Mouse (Mus musculus): ENCODE data around the gene Tmem240. TPM values are rescaled to one million over a fixed set of nuclear protein-coding genes. Genes with fewer than 3 reads are reported as not detected.
A peak's percentile ranks its signal among the peaks of the same experiment; 100 is the strongest.
"Not testable (repeated sequence)": the region's sequence is repeated elsewhere in the genome, so short reads cannot be mapped to it uniquely, and the experiment has no call there.

Gene Tmem240
- polyA plus RNA-seq, 1 experiment from 2014 or later: 0.79 TPM

DNA sequence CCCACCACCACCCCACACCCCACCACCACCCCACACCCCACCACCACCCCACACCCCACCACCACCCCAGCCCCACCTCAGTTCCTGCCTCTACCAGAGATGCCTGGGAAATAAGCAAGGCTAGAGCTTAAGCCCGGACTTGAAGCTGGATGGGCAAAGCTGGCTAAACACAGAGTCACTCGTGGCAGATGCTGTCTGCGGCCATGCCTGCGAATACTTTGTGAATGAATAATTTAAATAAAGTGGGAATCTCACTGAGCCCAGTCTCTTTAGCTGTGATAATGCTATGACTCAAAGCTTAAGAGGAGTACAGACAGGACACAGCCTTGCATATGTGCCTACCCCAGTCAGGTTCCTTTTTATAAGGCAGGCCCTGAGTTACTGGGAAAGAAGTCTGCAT is 44.9 kb downstream of the Tmem240 start:
- no peak for DNase-seq (ENCODE audit: low spot score)
- H3K9me3 ChIP-seq (replicated peaks): no peaks in the 10 kb centered on the region
- no peak overlapping the region for H3K27ac ChIP-seq
- H3K36me3 ChIP-seq: no peaks in the 10 kb centered on the region
- H3K27me3 ChIP-seq (ENCODE audit: low read depth, poor library complexity, severe bottlenecking): peaks cover 15% of the 10 kb centered on the region
- WGBS: 93% methylated on average over 4 of the region's 4 CpGs
- peaks cover 32% of the 10 kb centered on the region for H3K4me1 ChIP-seq
- no peak overlapping the region for H3K4me3 ChIP-seq

GRCm38 (mm10) chr4:155780895-155781294 is 46.3 kb downstream of the Tmem240 start:
- Histone ChIP-seq H3K4me1 (peaks cover 36% of the 10 kb centered on the region), H3K9me3 (replicated peaks) (no peaks in the 10 kb centered on the region), H3K27me3 (ENCODE audit: low read depth, poor library complexity, severe bottlenecking) (peaks cover 9% of the 10 kb centered on the region; the same call in 1 of the 2 replicates), H3K27ac (no peak overlapping the region), H3K4me3 (no peak overlapping the region), H3K36me3 (no peaks in the 10 kb centered on the region)
- WGBS: 34% methylated on average over 6 of the region's 6 CpGs
- DNase-seq (ENCODE audit: low spot score): no peak

DNA sequence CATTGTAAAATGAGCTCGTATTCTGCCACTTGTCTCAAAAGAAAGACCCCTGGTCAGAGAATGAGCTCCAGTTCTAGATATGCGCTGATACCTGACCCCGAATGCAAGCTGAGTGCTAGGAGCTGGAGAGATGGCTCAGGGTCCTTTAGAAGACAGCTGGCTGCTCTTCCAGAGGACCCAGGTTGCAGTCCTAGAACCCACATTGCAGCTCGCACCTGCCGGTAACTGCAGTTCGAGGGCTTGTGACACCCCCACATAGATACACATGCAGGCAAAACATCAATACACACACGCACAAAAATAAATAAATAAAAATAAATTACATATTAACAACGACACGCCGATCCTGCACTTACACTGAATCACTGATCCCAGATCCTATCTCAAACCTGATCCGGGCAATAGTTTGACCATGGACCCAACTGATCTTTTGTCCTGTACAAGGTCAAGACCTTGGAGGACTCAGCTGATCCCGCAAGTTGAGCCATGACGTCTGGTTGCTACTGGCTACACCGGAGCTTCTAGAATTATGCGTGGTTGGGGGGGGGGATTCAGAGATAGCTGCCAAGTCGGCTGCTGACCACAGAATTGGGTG is 49.0 kb downstream of the Tmem240 start:
- peak overlapping the region; percentile 94 for H3K27ac ChIP-seq

DNA sequence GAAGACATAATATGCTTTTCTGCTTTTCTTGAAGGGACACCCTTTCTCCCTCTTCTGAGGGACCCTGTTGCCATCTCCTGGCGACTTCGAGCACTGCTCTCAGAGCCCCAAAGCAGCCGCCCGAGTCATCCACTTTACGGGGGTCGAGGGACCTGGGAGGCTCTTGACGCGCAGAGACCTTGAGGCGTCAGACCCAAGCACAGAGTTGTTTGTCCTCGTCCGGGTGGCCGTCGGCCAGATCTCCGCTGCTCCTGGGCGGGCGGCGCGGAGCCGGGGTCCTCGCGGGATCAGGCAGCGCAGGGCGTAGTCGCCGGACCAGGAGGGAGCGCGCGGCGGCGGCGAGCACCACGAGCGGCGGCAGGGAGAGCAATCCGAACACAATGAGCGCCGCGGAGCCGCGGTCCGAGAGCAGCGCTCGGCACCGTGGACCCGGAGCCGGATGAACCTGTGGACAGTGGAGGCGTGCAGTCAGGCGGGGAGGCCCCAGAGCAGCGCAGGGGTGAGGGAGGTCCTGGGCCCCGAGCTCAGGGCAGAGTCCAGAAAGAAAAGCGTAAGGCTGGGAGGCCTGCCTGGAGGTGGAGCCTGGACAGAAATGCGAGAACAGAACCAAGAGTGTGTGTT is 49.6 kb downstream of the Tmem240 start:
- Histone ChIP-seq H3K4me1 (peaks cover 27% of the 10 kb centered on the region), H3K36me3 (no peaks in the 10 kb centered on the region), H3K27ac (peak overlapping the region; percentile 94), H3K27me3 (ENCODE audit: low read depth, poor library complexity, severe bottlenecking) (0 out of 2 replicates have a peak, but pooled peaks cover 9% of the 10 kb centered on the region), H3K9me3 (replicated peaks) (no peaks in the 10 kb centered on the region), H3K4me3 (peak overlapping the region; percentile 76)
- DNase-seq (ENCODE audit: low spot score): peak; percentile 82
- under 1% methylated on average over 52 of the region's 52 CpGs for WGBS

More for the DNA sequence above, 49.0 kb downstream of the Tmem240 start:
- DNase-seq (ENCODE audit: low spot score): no peak
- WGBS: 54% methylated on average over 16 of the region's 16 CpGs
- no peaks in the 10 kb centered on the region for H3K9me3 ChIP-seq (replicated peaks)
- no peaks in the 10 kb centered on the region for H3K36me3 ChIP-seq
- peaks cover 27% of the 10 kb centered on the region for H3K4me1 ChIP-seq
- H3K4me3 ChIP-seq: peak overlapping the region; percentile 76
- H3K27me3 ChIP-seq (ENCODE audit: low read depth, poor library complexity, severe bottlenecking): 0 out of 2 replicates have a peak, but pooled peaks cover 9% of the 10 kb centered on the region

DNA sequence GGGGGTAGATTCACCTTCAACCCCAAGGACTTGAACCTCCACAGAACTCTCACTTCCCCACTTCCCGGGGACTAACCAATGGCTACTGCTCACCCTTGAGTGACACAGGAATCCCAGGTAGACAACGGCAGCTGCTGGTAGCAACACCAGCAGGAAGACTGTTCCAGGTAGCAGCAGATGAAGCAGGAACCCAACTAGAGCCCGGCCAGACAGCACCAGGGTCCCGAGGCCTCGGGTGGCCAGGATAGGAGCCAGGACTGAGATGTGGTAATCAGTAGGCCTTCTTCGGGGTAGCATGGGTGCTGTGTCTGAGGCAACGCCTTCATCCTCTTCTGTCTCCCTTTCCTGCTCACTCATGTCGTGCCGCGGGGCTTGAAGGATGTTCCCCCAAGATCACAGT is 50.6 kb downstream of the Tmem240 start:
- 84% methylated on average over 10 of the region's 10 CpGs for WGBS
- no peak for DNase-seq (ENCODE audit: low spot score)
- 0 out of 2 replicates have a peak, but pooled peaks cover 9% of the 10 kb centered on the region for H3K27me3 ChIP-seq (ENCODE audit: low read depth, poor library complexity, severe bottlenecking)
- peaks cover 27% of the 10 kb centered on the region for H3K4me1 ChIP-seq
- H3K9me3 ChIP-seq (replicated peaks): no peaks in the 10 kb centered on the region
- 0 out of 2 replicates have a peak overlapping the region, but pooled peaks have one; percentile 76 for H3K4me3 ChIP-seq
- H3K36me3 ChIP-seq: no peaks in the 10 kb centered on the region
- H3K27ac ChIP-seq: peak overlapping the region; percentile 26; the same call in 1 of the 2 replicates

GRCm38 (mm10) chr4:155785819-155786218 is 51.2 kb downstream of the Tmem240 start, which contains the start of gene Tmem88b:
TSS of gene Tmem88b (minus strand) at chr4:155785874.
- H3K27ac ChIP-seq: peak within 1 kb of the TSS; percentile 94

DNA sequence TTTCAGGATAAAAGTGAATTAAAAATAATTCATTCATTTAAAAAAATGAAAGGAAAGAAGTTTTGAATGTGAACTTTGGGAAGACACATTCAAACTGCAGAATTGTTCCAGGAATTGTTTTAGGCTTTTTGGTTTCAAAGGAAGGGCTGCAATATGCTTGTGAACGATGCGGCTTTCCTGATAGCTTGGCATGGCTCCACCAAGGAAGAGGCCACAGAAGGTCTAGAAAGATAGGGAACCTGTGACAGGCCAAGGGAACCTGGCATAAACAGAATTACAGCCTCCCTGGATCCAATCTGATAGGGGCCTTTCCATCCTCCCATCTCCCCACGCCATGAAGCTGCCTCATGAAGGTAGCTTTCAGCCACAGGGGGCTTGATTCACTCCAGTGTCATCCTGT is 53.7 kb downstream of the Tmem240 start:
- 83% methylated on average over 3 of the region's 3 CpGs for WGBS
- H3K36me3 ChIP-seq: no peaks in the 10 kb centered on the region
- no peak overlapping the region for H3K27ac ChIP-seq
- H3K4me1 ChIP-seq: peaks cover 26% of the 10 kb centered on the region
- no peaks in the 10 kb centered on the region for H3K9me3 ChIP-seq (replicated peaks)
- no peak overlapping the region for H3K4me3 ChIP-seq
- DNase-seq (ENCODE audit: low spot score): no peak
- H3K27me3 ChIP-seq (ENCODE audit: low read depth, poor library complexity, severe bottlenecking): peaks cover 24% of the 10 kb centered on the region

More at GRCm38 (mm10) chr4:155785819-155786218, 51.2 kb downstream of the Tmem240 start, which contains the start of gene Tmem88b:
- 0 out of 2 replicates have a peak, but pooled peaks cover 9% of the 10 kb centered on the region for H3K27me3 ChIP-seq (ENCODE audit: low read depth, poor library complexity, severe bottlenecking)
- peak within 1 kb of the TSS; percentile 76 for H3K4me3 ChIP-seq
- 79% methylated on average over 5 of the region's 5 CpGs for WGBS
- no peaks in the 10 kb centered on the region for H3K9me3 ChIP-seq (replicated peaks)
- DNase-seq (ENCODE audit: low spot score): no peak
- H3K36me3 ChIP-seq: no peaks in the 10 kb centered on the region
- H3K4me1 ChIP-seq: peaks cover 25% of the 10 kb centered on the region

GRCm38 (mm10) chr4:155788833-155789232 is 54.2 kb downstream of the Tmem240 start:
- H3K36me3 ChIP-seq; H3K27ac ChIP-seq; DNase-seq (ENCODE audit: low spot score); H3K9me3 ChIP-seq (replicated peaks); H3K4me3 ChIP-seq: not testable (repeated sequence)
- WGBS: 82% methylated on average over 4 of the region's 4 CpGs
- peaks cover 24% of the 10 kb centered on the region for H3K27me3 ChIP-seq (ENCODE audit: low read depth, poor library complexity, severe bottlenecking)
- H3K4me1 ChIP-seq: peaks cover 21% of the 10 kb centered on the region

GRCm38 (mm10) chr4:155790021-155790489 is 55.5 kb downstream of the Tmem240 start, which contains the start of gene Ankrd65:
TSS of gene Ankrd65 (plus strand) at chr4:155790439.
- Histone ChIP-seq H3K27me3 (ENCODE audit: low read depth, poor library complexity, severe bottlenecking) (peaks cover 24% of the 10 kb centered on the region), H3K4me3 (no peak within 1 kb of the TSS), H3K9me3 (replicated peaks) (no peaks in the 10 kb centered on the region), H3K36me3 (no peaks in the 10 kb centered on the region), H3K4me1 (peaks cover 9% of the 10 kb centered on the region; the same call in 1 of the 2 replicates), H3K27ac (no peak within 1 kb of the TSS)
- DNase-seq (ENCODE audit: low spot score): no peak
- WGBS: 88% methylated on average over 3 of the region's 3 CpGs

Small RNA genes lying within 50 kb of the gene (microRNA-seq; reads per million reads assigned to microRNA genes)
- gene Gm27743: not detected

Other genes starting within 250 kb of the Tmem240 start
- gene Gnb1, start 243.4 kb upstream of the Tmem240 start, polyA plus RNA-seq (2016; fragmentation: Nextera tagmentation; extraction: Ambion mirVana): 583 and 605 TPM in 2 replicates
- 116 and 119 TPM in 2 replicates for gene Nadk, start 172.4 kb upstream of the Tmem240 start, polyA plus RNA-seq (2016; fragmentation: Nextera tagmentation; extraction: Ambion mirVana)
- gene Slc35e2, start 133.4 kb upstream of the Tmem240 start, polyA plus RNA-seq (2016; fragmentation: Nextera tagmentation; extraction: Ambion mirVana): 12.2 and 13.6 TPM in 2 replicates
- gene Cdk11b, start 109.9 kb upstream of the Tmem240 start, polyA plus RNA-seq (2016; fragmentation: Nextera tagmentation; extraction: Ambion mirVana): 74.1 and 74.8 TPM in 2 replicates
- gene Gm10563, start 89.4 kb upstream of the Tmem240 start, polyA plus RNA-seq (2016; fragmentation: Nextera tagmentation; extraction: Ambion mirVana): not detected in 2 replicates
- gene Mmp23, start 81.4 kb upstream of the Tmem240 start, polyA plus RNA-seq (2016; fragmentation: Nextera tagmentation; extraction: Ambion mirVana): 8.4 and 10.4 TPM in 2 replicates
- gene Mib2, start 65.6 kb upstream of the Tmem240 start, polyA plus RNA-seq (2016; fragmentation: Nextera tagmentation; extraction: Ambion mirVana): 18.9 and 25.2 TPM in 2 replicates
- gene Fndc10, start 40.5 kb upstream of the Tmem240 start, polyA plus RNA-seq (2016; fragmentation: Nextera tagmentation; extraction: Ambion mirVana): 1.5 and 2.6 TPM in 2 replicates
- 161 and 163 TPM in 2 replicates for gene Ssu72, start 30.0 kb upstream of the Tmem240 start, polyA plus RNA-seq (2016; fragmentation: Nextera tagmentation; extraction: Ambion mirVana)
- gene Atad3a, start 26.3 kb downstream of the Tmem240 start, polyA plus RNA-seq (2016; fragmentation: Nextera tagmentation; extraction: Ambion mirVana): 138 and 161 TPM in 2 replicates
- 4.7 and 6.6 TPM in 2 replicates for gene Vwa1, start 39.9 kb downstream of the Tmem240 start, polyA plus RNA-seq (2016; fragmentation: Nextera tagmentation; extraction: Ambion mirVana)
- gene Tmem88b, start 51.1 kb downstream of the Tmem240 start, polyA plus RNA-seq (2016; fragmentation: Nextera tagmentation; extraction: Ambion mirVana): 0.30 and 0.33 TPM in 2 replicates
- gene Ankrd65, start 55.6 kb downstream of the Tmem240 start, polyA plus RNA-seq (2016; fragmentation: Nextera tagmentation; extraction: Ambion mirVana): 0.18 TPM in 1 of 2 replicates, not detected in the other
- 246 and 297 TPM in 2 replicates for gene Mrpl20, start 68.1 kb downstream of the Tmem240 start, polyA plus RNA-seq (2016; fragmentation: Nextera tagmentation; extraction: Ambion mirVana)
- 174 and 196 TPM in 2 replicates for gene Ccnl2, start 77.7 kb downstream of the Tmem240 start, polyA plus RNA-seq (2016; fragmentation: Nextera tagmentation; extraction: Ambion mirVana)
- 186 and 204 TPM in 2 replicates for gene Aurkaip1, start 96.5 kb downstream of the Tmem240 start, polyA plus RNA-seq (2016; fragmentation: Nextera tagmentation; extraction: Ambion mirVana)
- 39.2 and 48.9 TPM in 2 replicates for gene Mxra8, start 104.9 kb downstream of the Tmem240 start, polyA plus RNA-seq (2016; fragmentation: Nextera tagmentation; extraction: Ambion mirVana)
- gene Dvl1, start 112.6 kb downstream of the Tmem240 start, polyA plus RNA-seq (2016; fragmentation: Nextera tagmentation; extraction: Ambion mirVana): 3.8 and 4.7 TPM in 2 replicates
- 0.24 and 0.31 TPM in 2 replicates for gene Tas1r3, start 128.6 kb downstream of the Tmem240 start, polyA plus RNA-seq (2016; fragmentation: Nextera tagmentation; extraction: Ambion mirVana)
- 18.9 and 19.0 TPM in 2 replicates for gene Cptp, start 134.6 kb downstream of the Tmem240 start, polyA plus RNA-seq (2016; fragmentation: Nextera tagmentation; extraction: Ambion mirVana)
- 106 and 107 TPM in 2 replicates for gene Ints11, start 134.7 kb downstream of the Tmem240 start, polyA plus RNA-seq (2016; fragmentation: Nextera tagmentation; extraction: Ambion mirVana)
- 52.4 and 55.5 TPM in 2 replicates for gene Pusl1, start 157.0 kb downstream of the Tmem240 start, polyA plus RNA-seq (2016; fragmentation: Nextera tagmentation; extraction: Ambion mirVana)
- 20.9 and 25.3 TPM in 2 replicates for gene Acap3, start 157.0 kb downstream of the Tmem240 start, polyA plus RNA-seq (2016; fragmentation: Nextera tagmentation; extraction: Ambion mirVana)
- 163 and 168 TPM in 2 replicates for gene Ube2j2, start 209.0 kb downstream of the Tmem240 start, polyA plus RNA-seq (2016; fragmentation: Nextera tagmentation; extraction: Ambion mirVana)
- gene C1qtnf12, start 227.5 kb downstream of the Tmem240 start, polyA plus RNA-seq (2016; fragmentation: Nextera tagmentation; extraction: Ambion mirVana): 23.4 and 24.5 TPM in 2 replicates